Mouse (Mus musculus): ENCODE data around the gene Asb8.

Asb8 gene

GRCm38 (mm10) chr15:98155272-98155671 is 10.2 kb downstream of the Asb8 start:
- DNase-seq, result no peak

- no peak for DNase-seq
These were observed 10.8 kb downstream of the Asb8 start for GRCm38 (mm10) chr15:98154631-98155030.

GRCm38 (mm10) chr15:98154146-98154545 is 11.3 kb downstream of the Asb8 start:
- no peak for DNase-seq

GRCm38 (mm10) chr15:98153625-98154024 is 11.8 kb downstream of the Asb8 start:
- no peak for DNase-seq

- DNase-seq, result no peak
These were observed 12.5 kb downstream of the Asb8 start for GRCm38 (mm10) chr15:98152916-98153315.

GRCm38 (mm10) chr15:98149166-98149602 is 16.2 kb downstream of the Asb8 start:
- no peak for DNase-seq

GRCm38 (mm10) chr15:98148356-98148755 is 17.1 kb downstream of the Asb8 start:
- DNase-seq, result no peak

- DNase-seq, result peak; percentile 89 to 92
These were observed 19.8 kb downstream of the Asb8 start for GRCm38 (mm10) chr15:98145559-98146181.

GRCm38 (mm10) chr15:98144861-98145507 is 20.4 kb downstream of the Asb8 start:
- DNase-seq, result no peak

- no peak for DNase-seq
These were observed 22.9 kb downstream of the Asb8 start for GRCm38 (mm10) chr15:98142515-98142914.

- DNase-seq, result no peak
These were observed 24.6 kb downstream of the Asb8 start for GRCm38 (mm10) chr15:98140809-98141208.

- no peak for DNase-seq
These were observed 25.7 kb downstream of the Asb8 start for GRCm38 (mm10) chr15:98139763-98140162.

GRCm38 (mm10) chr15:98136871-98137270 is 28.6 kb downstream of the Asb8 start:
- DNase-seq, result no peak

- no peak for DNase-seq
These were observed 29.8 kb downstream of the Asb8 start for GRCm38 (mm10) chr15:98135671-98136070.

- DNase-seq, result no peak
These were observed 30.8 kb downstream of the Asb8 start for GRCm38 (mm10) chr15:98134666-98135065.

- no peak for DNase-seq
These were observed 31.4 kb downstream of the Asb8 start for GRCm38 (mm10) chr15:98134034-98134433.

GRCm38 (mm10) chr15:98133471-98133870 is 32.0 kb downstream of the Asb8 start:
- no peak for DNase-seq

GRCm38 (mm10) chr15:98131942-98132655 is 33.3 kb downstream of the Asb8 start:
- DNase-seq, result no peak

- DNase-seq, result no peak
These were observed 34.0 kb downstream of the Asb8 start for GRCm38 (mm10) chr15:98131451-98131850.

- DNase-seq, result no peak
These were observed 34.4 kb downstream of the Asb8 start for GRCm38 (mm10) chr15:98131001-98131400.

- DNase-seq, result no peak
These were observed 44.6 kb downstream of the Asb8 start for GRCm38 (mm10) chr15:98120831-98121230.

GRCm38 (mm10) chr15:98119363-98119762 is 46.1 kb downstream of the Asb8 start:
- no peak for DNase-seq

- DNase-seq, result no peak
These were observed 49.1 kb downstream of the Asb8 start for GRCm38 (mm10) chr15:98116287-98116686.

GRCm38 (mm10) chr15:98115779-98116163 is 49.7 kb downstream of the Asb8 start:
- DNase-seq, result no peak

All from thymus, postnatal 36 days (tissue).